Mouse (Mus musculus) lung, adult 2 months (tissue): ENCODE data around the gene Hist1h4h.

Experiments used
- CTCF ChIP-seq: fragments of 200-500 bp; IDR thresholded peaks from 2 replicates; pipeline ENCODE4 v1.5.1; 2011; ENCODE audit warnings: mild to moderate bottlenecking, low read length, control low read depth; ENCODE audit not compliant: insufficient read depth
- POLR2A ChIP-seq: fragments of 200-500 bp; IDR thresholded peaks from 2 replicates; pipeline ENCODE4 v1.6.1; 2011; ENCODE audit warnings: low read depth, mild to moderate bottlenecking, control low read depth, low read length, borderline replicate concordance; ENCODE audit errors: extremely low read depth

GRCm38 (mm10) chr13:23543965-23544786 is 13.3 kb downstream of the Hist1h4h start, which contains the start of gene Hist1h3f:
- TF ChIP-seq CTCF (no peak), POLR2A (peak; percentile 84)
